Mouse (Mus musculus): ENCODE results near the gene Dus1l. TPM values are rescaled to one million over a fixed set of nuclear protein-coding genes. Genes with fewer than 3 reads are reported as not detected.

The Dus1l gene
- total and polyA plus RNA-seq, 3 experiments, result 98.7 to 155 (median 120) TPM

DNA sequence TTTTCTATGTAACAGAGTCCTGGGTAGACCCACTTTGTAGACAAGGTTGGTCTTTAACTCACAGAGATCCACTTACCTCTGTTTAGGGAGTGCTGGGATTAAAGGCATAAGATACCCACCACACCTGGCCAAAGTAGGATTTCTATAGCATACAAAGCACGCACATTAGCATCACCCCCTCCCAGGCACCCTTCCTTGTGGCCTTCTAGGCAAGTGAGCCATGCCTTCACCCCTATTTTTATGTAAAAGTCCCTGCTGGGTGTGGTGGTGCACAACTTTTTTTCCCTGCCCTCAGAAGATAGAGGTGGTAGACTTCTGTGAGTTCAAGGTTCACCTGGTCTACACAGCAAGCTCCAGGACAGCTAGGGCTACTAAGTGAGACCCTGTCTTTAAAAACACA, 16.3 kb downstream of the Dus1l start:
- Histone ChIP-seq H3K4me1 (ENCODE audit: control insufficient read depth in 1 of 2, insufficient read depth in 2 of 2) (peaks cover 4 to 18% of the 10 kb centered on the region in 2 experiments; a peak in 3 of 4 replicates), H3K4me2 (ENCODE audit: insufficient read depth, low read depth, poor library complexity, severe bottlenecking) (no peak overlapping the region), H3K27ac (ENCODE audit: insufficient read depth, low read depth) (no peak overlapping the region), H3K27me3 (replicated peaks) (no peaks in the 10 kb centered on the region), H3K79me2 (replicated peaks; ENCODE audit: control insufficient read depth, extremely low read depth, insufficient read depth, poor library complexity, severe bottlenecking) (peaks cover 2% of the 10 kb centered on the region), H3K9ac (ENCODE audit: insufficient read depth, low read depth) (no peak overlapping the region), H3K4me3 (replicated peaks in 1 of 3; ENCODE audit: low read depth in 2 of 3, low read length in 2 of 3, poor library complexity in 1 of 3) (no peak overlapping the region), H3K36me3 (replicated peaks in 1 of 2; ENCODE audit: control insufficient read depth in 1 of 2, insufficient read depth in 1 of 2, low read length in 1 of 2) (peaks cover 11 to 30% of the 10 kb centered on the region in 2 experiments), H3K9me3 (replicated peaks; ENCODE audit: low read length) (no peaks in the 10 kb centered on the region)
- in situ Hi-C loops (cut with MboI; ENCODE audit: low pct_ligation_motif_present, low pct_unique_long_range_greater_than_20kb, low sequenced_read_pairs), result no loop called here
- dilution Hi-C loops (cut with MboI; ENCODE audit: extremely low pct_ligation_motif_present, extremely low pct_unique_long_range_greater_than_20kb, low sequenced_read_pairs), result no loop called here
- TF ChIP-seq MAX (IDR thresholded peaks at IDR 0.05; ENCODE audit: low read length), result no peak
- TF ChIP-seq USF1 (IDR thresholded peaks at IDR 0.05; ENCODE audit: low read depth, low read length), result no peak
- TF ChIP-seq ZNF384 (IDR thresholded peaks at IDR 0.05; ENCODE audit: low read depth, low read length), result no peak
- no peak for DNase-seq (ENCODE audit: extremely low read depth)

- H3K9me3 ChIP-seq (replicated peaks; ENCODE audit: low read length), result no peaks in the 10 kb centered on the region
- peaks cover 0 to 9% of the 10 kb centered on the region in 2 experiments; a peak in 2 of 4 replicates for H3K4me1 ChIP-seq (ENCODE audit: control insufficient read depth in 1 of 2, insufficient read depth in 2 of 2)
- in situ Hi-C loops (cut with MboI; ENCODE audit: low pct_ligation_motif_present, low pct_unique_long_range_greater_than_20kb, low sequenced_read_pairs), result no loop called here
- no peak overlapping the region for H3K27ac ChIP-seq (ENCODE audit: insufficient read depth, low read depth)
- no peak overlapping the region for H3K4me2 ChIP-seq (ENCODE audit: insufficient read depth, low read depth, poor library complexity, severe bottlenecking)
- dilution Hi-C loops (cut with MboI; ENCODE audit: extremely low pct_ligation_motif_present, extremely low pct_unique_long_range_greater_than_20kb, low sequenced_read_pairs), result no loop called here
- no peak for DNase-seq (ENCODE audit: extremely low read depth)
- H3K36me3 ChIP-seq (replicated peaks in 1 of 2; ENCODE audit: control insufficient read depth in 1 of 2, insufficient read depth in 1 of 2, low read length in 1 of 2), result peaks cover 11 to 22% of the 10 kb centered on the region in 2 experiments
- TF ChIP-seq ETS1 (conservative IDR thresholded peaks at IDR 0.05; ENCODE audit: low read depth, low read length) (no peak), CHD2 (IDR thresholded peaks at IDR 0.05; ENCODE audit: low read length) (no peak), MAZ (IDR thresholded peaks at IDR 0.05; ENCODE audit: low read depth, low read length) (no peak), POLR2A (IDR thresholded peaks at IDR 0.05; ENCODE audit: low read depth, low read length) (no peak), MXI1 (IDR thresholded peaks at IDR 0.05; ENCODE audit: low read depth, low read length) (no peak), JUN (IDR thresholded peaks at IDR 0.05; ENCODE audit: insufficient read depth, low read depth, low read length) (no peak), POLR2AphosphoS2 (IDR thresholded peaks at IDR 0.05; ENCODE audit: low read depth, low read length) (no peak), ZMIZ1 (IDR thresholded peaks at IDR 0.05; ENCODE audit: low read depth, low read length) (no peak), ZKSCAN1 (IDR thresholded peaks at IDR 0.05; ENCODE audit: borderline replicate concordance, low read depth, low read length) (no peak), RAD21 (IDR thresholded peaks at IDR 0.05; ENCODE audit: low read depth, low read length) (no peak), CHD1 (IDR thresholded peaks at IDR 0.05; ENCODE audit: low read depth, low read length) (no peak), IRF4 (IDR thresholded peaks at IDR 0.05; ENCODE audit: low read depth, low read length) (no peak), MYC (IDR thresholded peaks at IDR 0.05; ENCODE audit: low read depth, low read length) (no peak)
- H3K4me3 ChIP-seq (replicated peaks in 1 of 3; ENCODE audit: low read depth in 2 of 3, low read length in 2 of 3, poor library complexity in 1 of 3), result no peak overlapping the region
- no peaks in the 10 kb centered on the region for H3K79me2 ChIP-seq (replicated peaks; ENCODE audit: control insufficient read depth, extremely low read depth, insufficient read depth, poor library complexity, severe bottlenecking)
- H3K9ac ChIP-seq (ENCODE audit: insufficient read depth, low read depth), result no peak overlapping the region
- H3K27me3 ChIP-seq (replicated peaks), result no peaks in the 10 kb centered on the region
Measured at GRCm38 (mm10) chr11:120777123-120777522, 19.1 kb downstream of the Dus1l start.
